Mouse (Mus musculus) ES-CJ7 (cell line): ENCODE measurements at regions not wholly inside any gene's neighbourhood (a gene's known extent, or its start where the extent isn't known, plus 50 kb on each side); places are given as distances from the start of the nearest gene placed in this dataset.

ENCODE experiments used
- DNase-seq: peaks from one replicate; pipeline ENCODE4 v3.0.0; 2011; ENCODE audit warnings: low read depth, low spot score

GRCm38 (mm10) chr15:42768396-42768795 is 2634.2 kb downstream of the 9330182O14Rik start:
- DNase-seq = no peak

DNA sequence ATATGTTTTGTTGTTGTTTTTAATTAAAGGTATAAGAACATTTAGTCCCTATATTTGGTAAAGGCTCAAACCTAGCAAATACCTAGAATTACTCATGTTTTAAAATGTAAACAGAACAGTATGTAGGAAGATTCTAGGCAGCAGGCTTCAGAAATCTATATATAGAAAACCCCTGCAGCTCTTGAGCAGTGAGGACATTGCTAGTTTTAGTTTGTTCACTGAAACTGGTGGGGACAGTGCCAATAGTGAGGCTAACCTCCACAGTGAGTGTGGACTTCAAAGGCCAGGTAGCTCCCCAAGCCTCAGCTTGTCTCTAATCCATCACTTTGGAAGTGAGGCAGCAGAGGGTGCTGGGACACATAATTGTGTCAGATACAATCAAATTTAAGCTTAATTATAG is 2645.7 kb downstream of the 9330182O14Rik start:
- DNase-seq = no peak

GRCm38 (mm10) chr15:42801217-42801616 is 2667.1 kb downstream of the 9330182O14Rik start:
- no peak for DNase-seq

- no peak for DNase-seq
Measured at GRCm38 (mm10) chr15:42810871-42811490, 2676.8 kb downstream of the 9330182O14Rik start.

DNA sequence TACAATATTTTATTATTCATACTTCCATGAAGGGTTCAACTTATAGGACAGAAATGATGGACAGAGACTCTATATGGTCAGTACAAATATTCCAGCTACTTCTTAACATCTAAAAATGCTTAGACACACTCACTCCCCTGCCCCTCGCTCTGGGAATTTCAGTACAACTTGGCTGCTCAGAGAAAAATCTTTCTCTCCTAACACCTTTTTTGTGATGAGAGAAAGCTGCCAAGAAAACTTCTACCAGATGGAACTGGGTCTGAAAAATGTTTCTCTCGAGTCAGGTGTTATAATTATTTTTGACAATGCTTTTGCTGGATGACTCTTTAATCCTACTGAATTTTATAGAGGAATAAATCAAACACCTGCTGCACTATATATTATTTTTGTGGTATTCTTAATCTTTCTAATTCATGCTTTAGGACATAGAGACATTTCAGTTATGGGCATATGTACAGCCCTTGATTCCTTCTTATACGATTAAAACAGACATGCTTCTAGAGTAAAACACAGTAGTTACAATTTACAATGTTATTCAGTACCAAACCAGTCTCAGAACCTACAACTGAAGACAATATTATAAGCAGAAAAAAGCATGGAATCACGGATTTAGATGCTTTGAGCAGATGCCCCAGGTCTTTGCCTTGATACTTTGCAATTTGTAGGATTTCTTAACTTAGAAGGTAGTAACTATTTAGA is 2681.0 kb downstream of the 9330182O14Rik start:
- DNase-seq = no peak

DNA sequence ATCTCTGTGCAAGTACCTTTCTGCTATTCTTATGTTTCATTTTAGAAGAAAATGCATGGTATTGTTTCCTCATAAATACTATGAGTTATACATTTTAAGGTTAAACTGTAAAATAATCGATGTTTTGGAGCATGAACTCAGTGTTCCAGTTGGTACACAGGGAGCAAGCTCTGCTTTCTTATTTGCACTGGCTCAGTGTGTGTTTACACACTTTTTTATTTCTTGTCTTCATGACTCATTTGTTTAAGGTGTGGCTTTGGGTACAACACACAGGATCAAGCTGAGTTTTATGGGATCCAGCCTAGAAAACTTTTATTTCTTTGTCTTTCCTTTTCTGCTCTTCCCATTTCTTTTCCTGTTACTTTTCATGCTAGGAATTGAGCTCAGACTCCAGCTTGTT is 2704.7 kb downstream of the 9330182O14Rik start:
- DNase-seq = no peak

GRCm38 (mm10) chr15:42850003-42850402 is 2715.8 kb downstream of the 9330182O14Rik start:
- DNase-seq = no peak

- no peak for DNase-seq
Measured at GRCm38 (mm10) chr15:42872491-42872890, 2738.3 kb downstream of the 9330182O14Rik start.

DNA sequence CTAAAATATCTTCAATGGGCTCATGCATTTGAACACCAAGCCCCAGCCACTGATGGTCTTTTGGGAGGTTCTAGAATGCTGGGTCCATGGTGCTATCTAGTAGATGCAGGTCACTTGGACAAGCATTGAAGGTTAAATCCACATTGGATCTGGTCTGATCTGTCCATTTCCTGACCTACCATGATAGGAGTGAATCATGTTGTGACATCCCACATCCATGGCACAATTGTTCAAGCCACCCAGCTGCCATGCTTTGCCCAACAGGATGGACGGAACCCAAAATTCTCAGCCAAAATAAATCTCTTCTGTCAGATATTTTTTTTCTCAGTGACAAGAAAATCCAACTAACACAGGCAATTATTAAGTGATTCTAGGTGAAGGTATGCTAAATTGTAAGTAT is 2760.4 kb downstream of the 9330182O14Rik start:
- no peak for DNase-seq

DNA sequence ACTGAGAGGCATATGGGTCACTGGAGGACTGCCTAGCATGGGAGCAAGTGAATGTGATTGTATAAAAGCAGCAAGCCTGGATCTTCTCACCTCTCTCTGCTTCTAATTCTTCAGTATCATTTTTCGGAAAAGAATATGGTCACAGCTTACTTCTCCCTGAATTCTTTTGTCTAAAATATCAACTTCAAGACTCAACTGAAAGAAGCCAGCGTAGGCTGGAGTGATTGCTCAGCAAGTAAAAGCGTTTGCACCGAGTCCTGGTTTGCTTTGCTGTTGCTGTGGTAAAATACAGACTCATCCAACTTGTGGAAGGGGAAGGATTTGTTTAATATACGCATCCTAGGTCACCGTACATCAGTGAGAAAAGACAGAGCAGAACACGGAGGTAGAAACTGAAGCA is 2765.9 kb downstream of the 9330182O14Rik start:
- DNase-seq = no peak

DNA sequence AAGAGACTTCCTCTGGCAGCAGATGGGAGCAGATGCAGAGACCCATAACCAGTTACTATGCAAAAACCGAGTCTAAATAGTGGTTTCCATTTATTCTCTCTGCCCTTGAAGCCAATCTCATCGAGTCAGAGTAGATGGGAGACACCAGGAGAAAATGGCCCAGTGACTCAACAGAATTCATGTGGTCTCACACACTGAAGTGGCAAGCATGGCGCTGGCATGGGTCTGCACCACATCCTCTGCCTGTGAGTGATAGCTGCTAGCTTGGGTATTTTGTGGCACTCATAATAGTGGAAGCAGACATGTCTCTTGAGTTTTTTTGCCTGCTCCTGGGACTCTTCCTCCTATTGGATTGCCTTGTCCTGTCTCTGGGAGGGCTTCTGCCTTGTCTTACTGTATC is 2767.6 kb downstream of the 9330182O14Rik start:
- DNase-seq = no peak

DNA sequence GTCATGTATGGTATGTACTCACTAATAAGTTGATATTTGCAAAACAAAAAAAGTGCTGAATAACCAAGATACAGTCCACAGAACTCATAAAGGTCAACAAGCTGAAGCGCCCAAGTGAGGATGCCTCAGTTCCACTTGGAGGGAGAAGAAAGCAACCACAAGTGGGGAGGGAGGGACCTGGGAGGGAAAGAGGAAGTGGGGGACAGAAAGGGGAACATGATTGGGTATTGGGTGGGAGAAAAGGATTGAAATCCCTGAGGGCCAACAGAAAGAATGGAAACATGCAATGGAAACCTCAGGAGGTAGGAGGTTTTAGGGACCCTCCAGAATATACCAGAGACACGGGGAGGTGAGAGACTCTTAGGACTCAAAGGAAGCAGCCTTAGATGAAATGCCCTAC is 2777.2 kb downstream of the 9330182O14Rik start:
- DNase-seq = no peak

DNA sequence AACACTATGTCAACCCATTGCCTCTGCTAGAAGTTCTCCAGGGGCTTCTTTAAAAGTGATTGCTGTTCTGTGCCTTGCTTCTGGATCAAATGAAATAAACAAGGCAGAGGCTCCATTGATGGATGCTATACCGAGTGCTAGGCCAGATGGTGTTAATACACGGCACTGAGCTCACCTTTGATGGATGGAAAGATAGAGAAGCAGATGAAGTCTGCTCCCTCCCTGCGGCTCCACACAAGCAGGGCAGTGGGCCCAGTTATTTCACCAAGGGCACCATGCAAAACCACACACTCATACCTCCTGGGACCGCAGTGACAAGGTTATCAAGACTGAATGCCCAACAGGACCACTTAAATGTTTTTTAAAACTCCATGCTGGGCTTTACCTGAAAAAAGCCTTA is 2778.7 kb downstream of the 9330182O14Rik start:
- DNase-seq = no peak

GRCm38 (mm10) chr15:42913285-42913684 is 2779.1 kb downstream of the 9330182O14Rik start:
- no peak for DNase-seq

GRCm38 (mm10) chr15:42914099-42914498 is 2779.9 kb downstream of the 9330182O14Rik start:
- DNase-seq = peak; percentile 37

GRCm38 (mm10) chr15:42915195-42915594 is 2781.0 kb downstream of the 9330182O14Rik start:
- no peak for DNase-seq

DNA sequence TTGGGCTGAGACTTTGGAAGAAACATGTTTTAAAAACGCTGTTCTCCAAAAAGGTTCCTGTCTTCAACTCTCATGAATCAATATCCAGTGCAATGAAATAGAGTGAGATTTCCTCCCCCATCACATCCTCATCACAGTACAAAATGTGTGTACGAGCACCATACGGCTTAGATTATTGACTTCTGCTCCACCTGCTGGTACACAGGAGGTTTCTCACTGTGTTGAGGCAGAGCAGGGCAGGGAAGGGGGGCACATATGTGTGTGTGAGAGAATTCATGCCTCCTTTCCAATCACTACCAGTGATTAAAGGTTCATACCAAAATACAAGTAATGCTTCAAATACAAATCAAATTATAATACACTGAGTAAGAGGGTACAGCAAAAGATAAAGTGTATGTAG is 2787.5 kb downstream of the 9330182O14Rik start:
- no peak for DNase-seq

GRCm38 (mm10) chr15:42928331-42928730 is 2794.2 kb downstream of the 9330182O14Rik start:
- no peak for DNase-seq

- DNase-seq = no peak
Measured at GRCm38 (mm10) chr15:42944610-42945009, 2810.4 kb downstream of the 9330182O14Rik start.

DNA sequence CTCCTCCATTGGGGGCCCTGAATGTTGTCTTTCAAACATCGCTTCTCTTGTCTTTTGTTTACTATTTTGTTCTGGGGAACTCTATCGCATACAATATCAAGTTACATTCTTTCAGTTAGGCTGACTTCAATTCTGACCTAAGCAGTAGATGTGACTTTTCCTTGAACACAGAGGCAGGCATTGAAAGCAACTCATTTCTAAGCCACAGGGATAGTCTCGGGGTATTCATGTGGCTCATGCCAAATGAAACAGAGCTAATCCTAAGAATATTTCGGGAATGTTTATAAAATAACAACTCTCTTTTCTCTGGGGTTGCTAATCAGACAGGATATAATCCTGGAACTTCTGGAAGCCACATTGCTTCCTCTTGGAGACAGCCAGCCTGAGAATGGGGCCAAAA is 2821.0 kb downstream of the 9330182O14Rik start:
- no peak for DNase-seq

DNA sequence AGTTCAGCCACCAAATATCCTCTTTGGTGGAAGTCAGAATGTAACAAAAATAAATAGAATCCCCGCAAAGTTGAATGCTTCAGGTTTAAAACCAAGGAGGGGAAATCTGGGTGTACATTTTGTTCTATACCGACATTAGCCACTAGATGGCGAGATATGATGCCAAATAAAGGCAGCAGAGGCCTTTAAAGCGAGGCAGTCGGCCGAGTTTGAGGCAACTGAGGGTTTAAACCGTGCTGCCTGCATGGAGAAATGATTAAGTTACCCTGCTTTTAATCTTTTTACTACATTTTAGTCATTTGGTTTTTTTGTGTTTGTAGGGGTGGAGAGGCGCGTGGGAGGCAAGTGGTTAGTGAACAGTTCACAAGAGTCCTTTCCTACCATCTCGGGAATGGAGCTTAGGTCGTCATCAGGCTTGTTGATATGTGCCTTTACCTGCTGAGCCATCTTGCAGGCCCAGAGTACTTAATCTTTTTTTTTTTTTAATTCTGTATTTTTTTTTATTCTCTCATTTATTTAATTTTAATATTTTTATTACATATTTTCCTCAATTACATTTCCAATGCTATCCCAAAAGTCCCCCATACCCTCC is 2828.7 kb downstream of the 9330182O14Rik start:
- peak; percentile 70 for DNase-seq

DNA sequence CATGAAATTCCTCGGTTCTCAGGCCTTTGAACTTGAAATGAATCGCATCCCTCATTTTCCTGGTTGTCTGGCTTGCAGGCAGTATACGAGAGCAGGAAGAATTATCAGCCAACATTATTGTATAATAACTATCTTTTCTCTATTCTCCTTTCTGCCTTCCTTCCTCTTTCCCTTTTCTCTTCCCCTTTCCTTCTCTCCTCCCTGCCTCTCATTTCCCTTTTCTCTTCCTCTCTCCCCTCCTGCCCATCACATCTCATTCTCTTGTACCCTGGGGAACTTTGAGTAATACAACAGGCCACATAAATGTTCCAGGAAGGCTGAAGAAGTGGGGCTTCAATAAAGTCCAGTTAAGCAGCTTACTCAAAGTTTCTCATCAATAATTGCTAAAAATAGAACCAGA is 2831.1 kb downstream of the 9330182O14Rik start:
- no peak for DNase-seq
